Mouse (Mus musculus): ENCODE measurements at regions not wholly inside any gene's neighbourhood (a gene's known extent, or its start where the extent isn't known, plus 50 kb on each side); places are given as distances from the start of the nearest gene placed in this dataset.
A peak's percentile ranks its signal among the peaks of the same experiment; 100 is the strongest.

DNA sequence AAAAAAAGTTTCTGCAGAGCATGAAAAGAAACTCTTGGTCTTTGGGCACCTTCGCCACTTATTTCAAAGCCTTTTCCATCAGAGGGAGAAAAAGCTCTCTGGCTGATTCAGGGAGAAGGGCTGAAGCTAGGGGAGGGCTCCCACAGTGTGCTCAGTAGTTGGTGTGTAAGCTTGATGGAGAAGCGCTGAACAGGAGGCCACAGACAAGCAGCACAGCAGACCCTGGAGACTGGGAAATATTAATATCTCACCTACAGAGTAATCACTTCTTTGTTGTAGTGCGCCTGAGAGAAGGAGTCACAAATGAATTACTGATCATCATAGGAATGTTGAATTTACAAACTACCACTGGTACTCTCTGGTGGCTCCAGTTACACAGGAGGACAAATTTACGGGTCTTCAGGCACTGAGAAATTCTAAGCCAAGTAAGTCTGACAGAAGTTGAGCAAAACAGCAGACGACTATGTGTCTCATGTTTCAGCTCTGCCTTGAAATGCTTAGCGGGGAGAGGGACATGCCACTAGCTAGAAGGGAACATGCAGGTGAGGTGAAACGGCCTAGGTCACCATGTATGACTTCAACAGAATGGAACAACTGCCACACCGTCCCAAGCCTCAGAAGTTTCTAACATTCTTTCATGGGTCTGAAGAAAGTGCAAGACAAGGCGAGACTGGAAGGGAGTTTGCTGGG, 350.9 kb upstream of the Map3k7 start:
- no peak overlapping the region for H3K27ac ChIP-seq
- no peak for TF ChIP-seq CTCF (IDR thresholded peaks at IDR 0.05)
- intact Hi-C loops (cut with DNase I): no loop called here
- no peak overlapping the region for H3K4me3 ChIP-seq
- DNase-seq (ENCODE audit: extremely low spot score in 1 of 2, low spot score in 2 of 2): no peak

DNA sequence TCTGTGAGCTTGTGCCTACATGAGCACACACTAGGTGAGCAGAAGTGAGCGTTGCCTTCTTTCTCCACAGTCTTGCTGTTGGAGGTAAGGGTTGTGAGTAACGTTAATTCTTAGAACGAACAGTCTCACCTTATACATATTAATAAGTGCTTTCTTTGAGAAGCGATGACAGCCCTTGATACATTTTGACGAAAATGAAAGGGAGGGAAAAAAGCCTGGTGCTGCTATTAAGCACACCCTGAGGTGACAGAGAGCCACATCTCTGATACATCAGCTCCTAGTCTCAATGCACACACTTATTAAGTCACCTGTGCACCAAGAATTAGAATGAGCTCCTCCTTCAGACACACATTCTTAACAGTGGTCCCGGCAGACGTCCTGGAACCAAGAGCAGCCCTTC, 346.3 kb upstream of the Map3k7 start:
- intact Hi-C loops (cut with DNase I): no loop called here
- no peak overlapping the region for H3K4me3 ChIP-seq
- no peak overlapping the region for H3K27ac ChIP-seq
- no peak for TF ChIP-seq CTCF (IDR thresholded peaks at IDR 0.05)
- DNase-seq (ENCODE audit: extremely low spot score in 1 of 2, low spot score in 2 of 2): no peak

DNA sequence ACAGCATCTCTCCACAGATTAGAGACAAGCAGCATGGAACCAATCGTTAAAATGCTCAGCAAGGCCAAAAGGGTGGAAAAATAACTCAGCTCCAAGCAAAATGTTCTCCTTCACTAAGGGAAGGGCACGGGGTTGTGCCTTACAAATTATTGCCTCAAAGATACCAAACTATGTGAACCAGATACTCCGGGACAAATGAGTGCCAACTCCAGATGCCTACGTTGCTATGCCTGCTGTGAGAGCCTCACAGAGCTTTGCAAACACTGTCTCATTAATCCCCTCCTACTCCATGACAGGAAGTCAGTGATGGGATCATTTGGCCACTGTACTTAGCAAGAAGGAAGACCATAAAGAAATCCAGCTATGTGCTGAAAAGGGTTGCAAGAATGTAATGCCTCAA, 345.9 kb upstream of the Map3k7 start:
- TF ChIP-seq CTCF (IDR thresholded peaks at IDR 0.05): no peak
- H3K27ac ChIP-seq: no peak overlapping the region
- DNase-seq (ENCODE audit: extremely low spot score in 1 of 2, low spot score in 2 of 2): no peak
- intact Hi-C loops (cut with DNase I): no loop called here
- no peak overlapping the region for H3K4me3 ChIP-seq

DNA sequence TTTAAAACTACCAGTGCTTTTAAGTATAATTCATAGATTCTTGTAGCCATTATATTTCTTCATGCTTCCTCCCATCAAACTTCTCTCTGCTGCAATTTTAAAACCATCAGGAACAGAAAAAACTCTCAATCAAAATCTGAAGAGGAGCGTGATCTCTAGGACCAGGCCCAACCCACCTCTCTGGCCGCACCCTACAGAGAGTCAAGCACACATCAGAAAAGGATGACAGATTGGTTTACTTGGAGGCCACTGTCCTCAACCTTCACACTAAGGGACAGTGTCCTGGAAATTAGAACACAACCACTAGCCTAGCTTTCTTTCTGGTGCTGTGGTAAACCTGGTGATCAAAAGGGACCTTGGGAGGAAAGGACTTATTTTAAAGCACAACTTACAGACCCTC, 342.7 kb upstream of the Map3k7 start:
- TF ChIP-seq CTCF (IDR thresholded peaks at IDR 0.05): no peak
- no peak overlapping the region for H3K27ac ChIP-seq
- no peak overlapping the region for H3K4me3 ChIP-seq
- no peak for DNase-seq (ENCODE audit: extremely low spot score in 1 of 2, low spot score in 2 of 2)
- intact Hi-C loops (cut with DNase I): no loop called here

DNA sequence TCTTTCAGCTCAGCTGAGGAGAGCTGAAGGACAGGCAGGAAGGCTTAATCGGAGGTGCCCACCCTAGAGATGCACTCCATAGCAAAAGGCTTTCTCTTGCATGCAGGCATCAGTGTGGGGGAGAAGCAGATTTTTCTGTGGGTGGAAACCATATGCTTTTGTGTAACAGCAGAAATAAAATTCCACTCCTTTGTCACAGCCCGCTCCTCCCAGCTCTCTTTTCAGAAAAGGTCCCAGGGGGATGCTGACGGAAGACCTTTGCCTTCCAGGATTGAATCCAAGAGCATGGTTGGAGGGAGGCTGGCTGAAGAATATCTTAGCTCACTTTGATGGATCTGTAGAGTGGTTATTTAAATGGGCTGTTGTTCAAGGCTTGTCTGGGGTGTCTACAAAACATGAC, 336.8 kb upstream of the Map3k7 start:
- no peak for TF ChIP-seq CTCF (IDR thresholded peaks at IDR 0.05)
- Histone ChIP-seq H3K4me3 (no peak overlapping the region), H3K27ac (no peak overlapping the region)
- no peak for DNase-seq (ENCODE audit: extremely low spot score in 1 of 2, low spot score in 2 of 2)
- intact Hi-C loops (cut with DNase I): no loop called here

DNA sequence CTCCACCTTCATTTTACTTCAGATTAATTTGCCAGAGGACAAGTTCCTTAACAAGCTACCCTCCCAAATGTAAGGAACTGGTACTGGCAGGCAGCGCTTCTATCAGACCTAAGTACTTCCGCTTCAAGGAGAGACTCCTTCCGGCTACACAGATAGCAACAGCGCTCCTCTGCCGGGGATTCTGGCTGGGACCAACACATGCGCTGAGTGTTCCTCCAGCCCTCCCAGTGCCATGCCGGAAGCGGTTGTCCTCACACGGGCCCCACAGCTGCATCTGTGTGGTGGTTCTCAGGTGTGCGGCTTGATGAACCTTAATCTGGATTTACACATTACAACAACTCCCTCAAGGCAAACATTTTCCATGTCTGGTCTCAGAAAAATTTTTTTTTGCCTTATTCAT, 336.1 kb upstream of the Map3k7 start:
- DNase-seq (ENCODE audit: extremely low spot score in 1 of 2, low spot score in 2 of 2): peak in 1 of 2 experiments; percentile 16
- TF ChIP-seq CTCF (IDR thresholded peaks at IDR 0.05): no peak
- intact Hi-C loops (cut with DNase I): no loop called here
- H3K4me3 ChIP-seq: peak overlapping the region; percentile 7; the same call in 1 of the 2 replicates
- H3K27ac ChIP-seq: no peak overlapping the region

DNA sequence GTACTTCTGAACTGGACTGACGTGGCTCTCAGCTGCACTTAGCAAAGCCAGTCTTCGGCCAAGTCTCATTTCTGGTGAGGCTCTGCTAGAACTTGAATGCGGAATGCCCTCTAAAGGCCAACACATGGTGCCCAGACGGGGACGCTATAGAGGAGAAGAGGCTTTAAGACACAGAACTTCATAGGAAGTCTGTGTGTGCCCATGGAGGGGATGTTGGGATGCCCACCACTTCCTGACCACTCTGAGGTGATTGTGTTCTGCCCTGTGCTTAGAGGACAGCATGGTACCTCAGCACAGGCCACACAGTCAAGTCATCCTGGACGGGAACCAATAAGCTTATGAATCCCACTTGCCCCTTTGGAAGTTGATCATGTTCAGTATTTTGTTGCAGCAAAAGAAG, 325.3 kb upstream of the Map3k7 start:
- no peak for TF ChIP-seq CTCF (IDR thresholded peaks at IDR 0.05)
- Histone ChIP-seq H3K4me3 (no peak overlapping the region), H3K27ac (no peak overlapping the region)
- intact Hi-C loops (cut with DNase I): no loop called here
- no peak for DNase-seq (ENCODE audit: extremely low spot score in 1 of 2, low spot score in 2 of 2)

DNA sequence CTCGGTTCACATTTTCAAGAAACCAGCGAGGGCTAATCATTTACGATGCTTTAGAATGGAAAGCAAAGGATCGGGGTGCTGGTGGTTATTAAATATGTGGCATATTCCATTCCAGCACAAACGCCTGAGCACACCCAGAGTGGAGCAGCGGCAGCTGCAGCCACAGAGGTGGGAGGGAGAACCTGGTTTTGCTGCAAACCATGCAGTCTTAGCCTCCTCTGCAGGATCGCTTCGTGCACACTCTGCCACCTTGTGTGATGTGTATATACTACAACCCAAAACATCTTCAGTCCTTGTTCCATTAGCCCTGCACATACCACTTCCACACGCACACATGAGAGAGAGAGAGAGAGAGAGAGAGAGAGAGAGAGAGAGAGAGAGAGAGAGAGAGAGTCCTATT, 321.7 kb upstream of the Map3k7 start:
- peak; percentile 49 for TF ChIP-seq CTCF (IDR thresholded peaks at IDR 0.05)
- intact Hi-C loops (cut with DNase I): loop anchor here (10.0 kb wide), 1 partner anchor 217 kb away; no protein-coding TSS in a partner anchor
- Histone ChIP-seq H3K27ac (no peak overlapping the region), H3K4me3 (peak overlapping the region; percentile 7; the same call in 1 of the 2 replicates)
- peak; percentile 47 to 53 for DNase-seq (ENCODE audit: extremely low spot score in 1 of 2, low spot score in 2 of 2)

DNA sequence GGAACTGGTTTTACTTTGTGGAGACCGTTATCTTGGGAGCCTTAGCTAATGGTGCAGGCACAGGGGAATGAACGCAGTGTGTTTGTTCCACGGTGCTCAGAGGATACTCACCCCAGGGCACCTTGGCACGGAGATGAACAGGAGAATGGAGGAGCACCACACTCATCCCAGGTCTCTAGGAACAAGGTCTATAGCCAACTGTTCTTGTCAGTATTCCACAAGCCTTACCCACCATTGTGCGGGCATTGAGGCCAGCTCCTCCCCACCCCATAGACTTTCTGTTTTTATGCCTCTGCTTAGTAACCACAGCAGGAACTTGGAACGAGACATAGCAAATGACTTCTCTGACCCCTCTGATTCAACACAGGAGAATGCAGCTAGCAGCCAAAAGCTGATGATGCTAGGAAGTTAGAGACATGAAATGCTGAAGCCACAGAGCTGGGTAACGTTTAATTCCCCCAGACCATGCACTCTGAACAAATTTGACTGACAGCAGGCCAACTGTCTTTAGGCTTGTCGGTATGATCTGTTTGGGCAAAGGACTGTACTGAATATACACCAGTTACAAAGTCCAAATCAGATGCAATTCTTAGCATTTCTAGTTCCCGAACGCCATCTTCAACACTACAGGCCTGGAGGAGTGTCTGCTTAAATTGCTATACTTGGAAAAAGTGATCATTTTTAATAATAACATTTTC, 321.2 kb upstream of the Map3k7 start:
- Histone ChIP-seq H3K27ac (no peak overlapping the region), H3K4me3 (no peak overlapping the region)
- intact Hi-C loops (cut with DNase I): loop anchor here (10.0 kb wide), 1 partner anchor 218 kb away; no protein-coding TSS in a partner anchor
- TF ChIP-seq CTCF (IDR thresholded peaks at IDR 0.05): no peak
- no peak for DNase-seq (ENCODE audit: extremely low spot score in 1 of 2, low spot score in 2 of 2)

DNA sequence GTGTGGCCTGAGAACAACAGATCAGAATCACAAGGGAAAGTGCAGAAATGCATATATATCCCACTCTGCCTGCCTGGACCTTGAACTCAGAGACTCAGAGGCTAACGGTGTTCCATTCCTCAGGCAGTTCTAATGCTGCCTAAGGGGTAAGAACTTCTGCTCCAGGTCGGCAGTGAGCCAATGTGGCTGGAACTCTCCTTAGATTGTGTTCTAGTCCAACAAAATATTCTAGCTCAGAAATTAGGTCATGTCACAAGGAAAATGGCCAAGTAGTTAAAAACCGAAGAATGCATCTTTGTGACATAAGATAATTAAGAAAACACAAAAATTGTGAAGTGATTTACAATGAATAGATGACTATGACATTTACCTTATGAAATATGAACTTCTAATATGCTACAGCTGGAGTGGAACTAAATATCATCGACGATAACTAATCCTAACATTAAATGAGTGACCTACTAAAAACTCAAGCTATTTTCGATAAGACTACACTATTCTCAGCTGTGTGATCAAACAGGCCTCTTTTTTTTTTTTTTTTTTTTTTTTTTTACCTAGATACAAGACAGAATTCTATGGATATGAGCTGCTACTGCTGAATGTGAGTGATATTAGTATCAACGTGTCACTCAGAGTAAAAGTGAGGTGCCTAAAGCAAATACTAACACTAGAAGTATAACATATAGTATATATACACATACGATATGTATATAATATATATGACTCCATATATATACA, 315.1 kb upstream of the Map3k7 start:
- TF ChIP-seq CTCF (IDR thresholded peaks at IDR 0.05): no peak
- DNase-seq (ENCODE audit: extremely low spot score in 1 of 2, low spot score in 2 of 2): no peak
- H3K27ac ChIP-seq: no peak overlapping the region
- intact Hi-C loops (cut with DNase I): loop anchor here (10.0 kb wide), 1 partner anchor 224 kb away; no protein-coding TSS in a partner anchor
- H3K4me3 ChIP-seq: no peak overlapping the region

DNA sequence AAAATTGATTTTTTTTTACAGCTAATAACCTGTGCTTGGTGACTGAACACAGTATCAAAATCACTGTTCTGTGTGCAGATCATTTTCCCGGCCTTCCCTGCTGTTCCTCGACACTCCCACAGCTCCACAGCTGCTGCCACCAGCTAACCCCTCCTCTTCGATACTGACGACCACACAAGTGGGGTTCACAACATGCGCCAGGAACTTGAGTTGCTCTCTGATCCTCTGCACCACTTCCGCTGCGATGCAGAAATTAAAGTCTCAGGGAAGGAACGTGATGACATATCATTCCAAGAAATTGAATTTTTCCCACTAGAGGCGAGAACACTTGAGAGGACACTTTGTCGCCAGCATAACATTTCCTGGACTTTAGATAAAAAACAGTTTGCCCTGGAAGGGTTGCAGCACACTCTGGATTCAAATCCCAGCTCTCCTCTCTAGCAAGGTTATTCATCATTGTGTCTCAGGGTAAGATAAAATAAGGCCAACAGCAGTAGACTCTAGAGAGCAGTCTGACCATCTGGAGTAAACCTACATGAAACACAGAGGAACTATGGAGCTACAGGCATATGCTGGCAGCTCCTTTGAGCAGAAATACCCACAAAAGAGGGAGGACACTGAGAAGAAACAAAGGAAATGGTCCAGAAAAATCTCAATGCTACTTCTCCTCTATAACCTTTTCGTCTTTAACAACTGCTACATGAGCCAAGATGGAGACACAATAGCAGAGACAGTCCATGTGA, 308.4 kb upstream of the Map3k7 start:
- Histone ChIP-seq H3K4me3 (no peak overlapping the region), H3K27ac (no peak overlapping the region)
- DNase-seq (ENCODE audit: extremely low spot score in 1 of 2, low spot score in 2 of 2): no peak
- TF ChIP-seq CTCF (IDR thresholded peaks at IDR 0.05): no peak
- intact Hi-C loops (cut with DNase I): no loop called here
